Mouse (Mus musculus): ENCODE results near the gene Ccdc77. TPM values are rescaled to one million over a fixed set of nuclear protein-coding genes. Genes with fewer than 3 reads are reported as not detected.

The Ccdc77 gene
- total and polyA plus RNA-seq, 3 experiments: 14.4 to 17.9 TPM; not detected in 1

DNA sequence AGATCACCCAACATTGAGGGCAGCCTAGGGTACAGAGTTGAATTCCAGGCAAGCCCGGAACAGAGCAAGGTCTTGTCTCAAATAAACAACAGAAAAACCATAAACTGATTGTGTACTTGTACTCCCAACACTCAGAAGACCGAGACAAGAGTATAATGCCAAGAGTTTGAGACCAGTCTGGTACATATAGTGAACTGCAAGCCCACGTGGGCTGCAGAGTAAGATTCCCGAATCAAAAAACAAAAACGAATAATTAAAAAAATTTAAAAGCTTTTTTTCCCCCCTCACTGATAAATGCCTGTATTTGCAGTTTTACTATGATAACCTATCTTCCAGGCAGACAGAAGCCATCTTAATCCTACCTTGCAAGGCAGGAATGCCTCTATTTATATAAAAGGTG is 7.7 kb downstream of the Ccdc77 start (continued):
- TF ChIP-seq UBTF (IDR thresholded peaks at IDR 0.05; ENCODE audit: borderline replicate concordance, insufficient read depth, low read depth, low read length) (no peak), RCOR1 (IDR thresholded peaks at IDR 0.05; ENCODE audit: low read depth, low read length) (no peak)

DNA sequence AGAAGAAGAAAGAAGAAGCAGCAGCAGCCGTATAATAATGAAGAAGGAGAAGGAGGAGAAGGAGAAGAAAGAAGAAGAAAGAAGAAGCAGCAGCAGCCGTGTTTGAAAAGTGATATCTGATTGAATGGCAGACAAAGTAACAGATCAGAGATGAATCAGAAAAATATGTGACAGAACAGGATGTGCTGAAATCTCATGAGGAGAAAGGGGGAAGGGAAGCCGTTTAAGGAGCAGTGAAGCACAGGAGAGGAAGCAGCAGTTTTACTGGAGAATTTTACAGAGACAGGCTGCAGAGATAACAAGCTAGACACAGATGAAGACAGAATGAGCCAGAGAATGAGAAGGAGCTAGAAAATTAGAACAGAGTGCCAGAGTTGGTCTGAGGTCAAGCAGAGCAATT is 15.2 kb downstream of the Ccdc77 start:
- H3K27ac ChIP-seq (ENCODE audit: control insufficient read depth, low read depth, low read length): peak overlapping the region; percentile 57
- no peaks in the 10 kb centered on the region for H3K27me3 ChIP-seq (ENCODE audit: control insufficient read depth in 1 of 2, insufficient read depth in 2 of 2, low read length in 2 of 2)
- peak; percentile 80 for TF ChIP-seq RCOR1 (IDR thresholded peaks at IDR 0.05; ENCODE audit: low read depth, low read length)
- TF ChIP-seq TBP (IDR thresholded peaks at IDR 0.05; ENCODE audit: low read depth, low read length): 0 out of 2 replicates have a peak, but pooled peaks have one; percentile 14
- peak; percentile 22; the same call in 1 of the 2 replicates for TF ChIP-seq ETS1 (IDR thresholded peaks at IDR 0.05; ENCODE audit: low read depth, low read length)
- no peak for TF ChIP-seq CTCF (IDR thresholded peaks at IDR 0.05 in 2 of 3, conservative IDR thresholded peaks at IDR 0.05 in 1 of 3; ENCODE audit: control insufficient read depth in 1 of 3, insufficient read depth in 1 of 3, low read depth in 2 of 3, low read length in 3 of 3, poor library complexity in 1 of 3, severe bottlenecking in 1 of 3)
- peak; percentile 68 for TF ChIP-seq GATA1 (IDR thresholded peaks at IDR 0.05; ENCODE audit: low read depth, low read length)
- peak; percentile 32 to 47; a peak in 3 of 4 replicates for TF ChIP-seq EP300 (IDR thresholded peaks at IDR 0.05; ENCODE audit: low read depth in 1 of 2, low read length in 2 of 2)
- no peak for TF ChIP-seq POLR2AphosphoS2 (IDR thresholded peaks at IDR 0.05; ENCODE audit: low read length)
- no peak for TF ChIP-seq POLR2AphosphoS5 (IDR thresholded peaks at IDR 0.05; ENCODE audit: borderline replicate concordance, low read depth, low read length)
- H3K9ac ChIP-seq (ENCODE audit: control insufficient read depth, low read depth, low read length, poor library complexity, severe bottlenecking): no peak overlapping the region
- H3K36me3 ChIP-seq (ENCODE audit: control insufficient read depth in 1 of 2, insufficient read depth in 2 of 2, low read length in 2 of 2): peaks cover 10 to 16% of the 10 kb centered on the region in 2 experiments
- H3K4me3 ChIP-seq (ENCODE audit: control insufficient read depth in 1 of 2, insufficient read depth in 1 of 2, low read depth in 2 of 2, low read length in 2 of 2): no peak overlapping the region
- peaks cover 4 to 9% of the 10 kb centered on the region in 2 experiments; a peak in 3 of 4 replicates for H3K4me1 ChIP-seq (ENCODE audit: control insufficient read depth in 1 of 2, insufficient read depth in 2 of 2, low read length in 2 of 2)
- no peaks in the 10 kb centered on the region for H3K79me2 ChIP-seq (ENCODE audit: control insufficient read depth, insufficient read depth, low read length, poor library complexity)
- DNase-seq (ENCODE audit: low read depth, low spot score): peak; percentile 72
- no peaks in the 10 kb centered on the region for H3K9me3 ChIP-seq (replicated peaks; ENCODE audit: insufficient read depth, low read length)

DNA sequence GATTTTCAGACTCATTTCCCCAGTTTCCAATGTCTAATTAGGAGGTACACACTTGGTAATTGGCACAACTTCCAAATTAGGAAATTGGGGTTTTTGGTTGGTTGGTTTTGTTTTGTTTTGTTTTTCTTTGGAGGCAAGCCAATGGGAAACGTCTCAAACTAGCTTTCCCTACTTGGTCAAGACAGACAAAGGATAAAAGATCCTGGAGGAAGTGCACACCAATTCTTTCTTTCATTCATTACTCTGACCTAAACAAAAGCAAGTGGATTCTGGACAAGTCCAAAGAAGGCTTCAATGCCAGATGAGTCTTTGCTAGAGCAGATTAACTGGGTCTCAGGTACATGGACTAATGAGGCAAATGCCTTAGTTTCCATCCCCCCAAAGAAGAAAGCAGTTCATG is 20.2 kb downstream of the Ccdc77 start:
- Histone ChIP-seq H3K36me3 (ENCODE audit: control insufficient read depth in 1 of 2, insufficient read depth in 2 of 2, low read length in 2 of 2) (peaks cover 4 to 16% of the 10 kb centered on the region in 2 experiments), H3K27me3 (ENCODE audit: control insufficient read depth in 1 of 2, insufficient read depth in 2 of 2, low read length in 2 of 2) (no peaks in the 10 kb centered on the region), H3K4me1 (ENCODE audit: control insufficient read depth in 1 of 2, insufficient read depth in 2 of 2, low read length in 2 of 2) (no peaks in the 10 kb centered on the region), H3K27ac (ENCODE audit: control insufficient read depth, low read depth, low read length) (no peak overlapping the region), H3K79me2 (ENCODE audit: control insufficient read depth, insufficient read depth, low read length, poor library complexity) (no peaks in the 10 kb centered on the region), H3K4me3 (ENCODE audit: control insufficient read depth in 1 of 2, insufficient read depth in 1 of 2, low read depth in 2 of 2, low read length in 2 of 2) (no peak overlapping the region), H3K9me3 (replicated peaks; ENCODE audit: insufficient read depth, low read length) (no peaks in the 10 kb centered on the region), H3K9ac (ENCODE audit: control insufficient read depth, low read depth, low read length, poor library complexity, severe bottlenecking) (no peak overlapping the region)
- TF ChIP-seq GATA1 (IDR thresholded peaks at IDR 0.05; ENCODE audit: low read depth, low read length): no peak
- no peak for TF ChIP-seq NRF1 (IDR thresholded peaks at IDR 0.05; ENCODE audit: insufficient read depth, low read depth, low read length, poor library complexity, severe bottlenecking)
- no peak for TF ChIP-seq EP300 (IDR thresholded peaks at IDR 0.05; ENCODE audit: low read depth in 1 of 2, low read length in 2 of 2)
- no peak for TF ChIP-seq ZC3H11A (IDR thresholded peaks at IDR 0.05; ENCODE audit: low read depth, low read length)
- TF ChIP-seq POLR2AphosphoS2 (IDR thresholded peaks at IDR 0.05; ENCODE audit: low read length): no peak
- TF ChIP-seq ZKSCAN1 (IDR thresholded peaks at IDR 0.05; ENCODE audit: low read depth, low read length): no peak
- DNase-seq (ENCODE audit: low read depth, low spot score): no peak
